Mouse (Mus musculus): ENCODE data around the gene Idua.

GRCm38 (mm10) chr5:108678296-108678854 lies 18.2 kb downstream of the Idua start:
- TF ChIP-seq TAL1 (conservative IDR thresholded peaks at IDR 0.05; ENCODE audit: low read depth, low read length) = no peak
- TF ChIP-seq CTCF (IDR thresholded peaks at IDR 0.05; ENCODE audit: low read depth, low read length) = no peak

Measured in G1E (cell line).